Mouse (Mus musculus): ENCODE data around the gene Apoc1. TPM values are rescaled to one million over a fixed set of nuclear protein-coding genes. Genes with fewer than 3 reads are reported as not detected.
A peak's percentile ranks its signal among the peaks of the same experiment; 100 is the strongest.

The Apoc1 gene
- not detected in 2 replicates for total RNA-seq (2017)

DNA sequence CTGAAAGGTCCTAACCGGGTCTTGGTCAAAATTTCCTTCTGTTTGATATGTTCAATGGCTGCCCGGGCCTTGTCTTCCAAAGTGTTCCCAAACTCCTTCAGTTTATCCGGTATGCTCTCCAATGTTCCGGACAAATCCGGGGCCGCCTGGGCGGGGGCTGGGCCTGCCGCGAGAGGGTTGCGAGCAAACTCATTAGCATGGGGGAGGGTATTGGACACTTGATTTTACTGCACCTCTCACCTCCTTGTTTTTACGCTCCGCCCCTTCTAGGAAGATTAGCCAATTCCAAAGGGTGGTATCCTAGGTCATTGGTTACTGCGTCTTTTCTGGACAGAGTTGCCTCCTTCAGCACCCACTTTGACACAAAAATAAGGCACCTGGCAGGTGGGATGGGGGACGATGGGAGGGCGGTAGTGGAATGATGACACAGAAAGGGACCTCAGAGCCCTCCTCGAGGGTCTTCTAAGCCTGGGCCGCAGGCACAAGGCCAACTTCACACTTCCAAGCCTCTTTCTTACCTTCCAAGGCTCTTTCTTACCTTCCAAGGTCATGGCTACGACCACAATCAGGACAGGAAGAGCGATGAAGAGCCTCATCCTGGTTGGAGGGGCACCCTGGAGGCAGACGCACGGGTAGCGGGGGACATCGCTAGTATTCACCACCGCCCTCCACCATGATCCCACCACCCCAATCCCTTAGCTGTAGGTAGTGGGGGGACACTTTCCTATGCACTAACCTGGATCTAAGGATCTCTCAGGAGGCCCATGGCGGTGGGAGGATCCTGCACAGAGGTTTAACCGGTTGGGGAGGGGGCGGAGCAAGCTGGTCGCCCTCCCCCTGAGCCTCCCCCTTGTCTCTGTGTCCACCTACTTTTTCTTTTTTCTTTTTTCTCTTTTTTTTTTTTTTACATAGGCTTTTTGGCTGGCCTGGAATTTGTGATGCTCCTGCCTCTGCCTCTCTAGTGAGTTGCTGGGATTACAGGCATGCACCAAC is at the start of gene Apoc1:
Gene Apoc1, minus strand, starts transcription at position 788 of the 993 bp plus-strand sequence.
- no peak for ATAC-seq (replicated peaks in 1 of 2; ENCODE audit: insufficient read depth in 1 of 2, low FRiP score in 2 of 2, low TSS enrichment in 1 of 2, low read depth in 1 of 2, poor library complexity in 2 of 2, severe bottlenecking in 2 of 2)

DNA sequence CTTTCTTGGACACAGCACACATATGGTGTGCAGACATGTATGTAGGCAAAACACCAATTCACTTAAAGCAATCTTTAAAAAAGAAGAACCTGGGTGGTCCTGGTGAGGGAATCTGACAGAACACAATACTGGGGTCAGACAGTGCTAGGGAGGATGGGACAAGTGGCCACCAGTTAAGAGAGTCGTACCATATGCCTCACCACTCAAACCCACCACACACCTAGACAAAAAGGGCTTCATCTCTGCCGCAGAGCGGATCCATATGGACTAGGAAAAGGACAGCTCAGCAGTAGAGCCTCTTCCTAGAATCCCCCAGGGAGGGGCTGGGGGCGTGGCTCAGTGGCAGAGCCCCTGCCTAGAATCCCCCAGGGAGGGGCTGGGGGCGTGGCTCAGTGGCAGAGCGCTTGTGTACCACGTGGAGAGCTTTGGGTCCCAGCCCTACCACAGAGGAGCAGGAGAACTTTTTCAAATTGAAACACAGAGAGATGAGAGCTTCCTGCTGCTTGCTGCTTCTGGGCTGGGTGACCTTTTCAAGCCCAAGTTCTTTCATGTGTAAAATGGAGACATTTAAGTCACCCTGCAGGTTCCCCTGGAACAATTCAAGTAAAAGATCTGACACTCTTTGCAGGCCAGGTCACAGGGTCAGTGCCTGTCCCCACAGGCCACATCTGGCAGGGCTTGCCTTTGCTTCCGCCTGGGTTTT is 49.0 kb upstream of the Apoc1 start:
- no peak for ATAC-seq (replicated peaks in 1 of 2; ENCODE audit: insufficient read depth in 1 of 2, low FRiP score in 2 of 2, low TSS enrichment in 1 of 2, low read depth in 1 of 2, poor library complexity in 2 of 2, severe bottlenecking in 2 of 2)

DNA sequence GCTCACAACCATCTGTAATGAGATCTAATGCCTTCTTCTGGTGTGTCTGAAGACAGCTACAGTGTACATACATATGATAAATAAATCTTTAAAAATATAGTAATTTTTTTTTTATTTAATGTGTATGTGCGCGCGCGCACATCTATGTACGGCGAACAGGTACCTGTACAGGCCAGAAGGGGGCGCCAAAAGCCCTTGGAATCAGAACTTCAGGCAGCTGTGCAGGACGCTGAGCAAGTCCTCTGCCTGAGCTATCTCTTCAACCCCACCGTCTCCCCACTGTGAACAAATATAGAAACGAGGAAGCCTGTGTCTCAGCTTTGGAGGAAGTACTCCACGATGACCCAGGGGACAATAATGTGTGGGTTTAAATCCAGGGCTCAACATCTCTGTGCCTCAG is 47.8 kb upstream of the Apoc1 start:
- ATAC-seq (replicated peaks in 1 of 2; ENCODE audit: insufficient read depth in 1 of 2, low FRiP score in 2 of 2, low TSS enrichment in 1 of 2, low read depth in 1 of 2, poor library complexity in 2 of 2, severe bottlenecking in 2 of 2) = no peak

DNA sequence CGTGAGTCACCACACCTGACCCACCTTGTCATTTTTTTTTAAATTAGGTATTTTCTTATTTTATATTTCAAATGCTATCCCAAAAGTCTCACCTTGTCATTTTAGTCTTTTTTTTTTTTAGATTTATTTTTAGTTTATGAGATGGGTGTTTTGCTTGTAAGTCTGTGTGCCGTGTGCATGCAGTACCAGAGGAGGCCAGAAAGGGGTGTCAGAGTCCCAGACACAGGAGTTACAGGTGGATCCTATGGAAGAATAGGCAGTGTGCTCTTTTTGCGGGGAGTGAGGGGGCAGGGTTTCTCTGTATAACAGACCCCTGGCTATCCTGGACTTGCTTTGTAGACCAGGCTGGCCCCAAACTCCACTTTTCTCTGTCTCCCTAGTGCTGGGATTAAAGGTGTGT is 46.3 kb upstream of the Apoc1 start:
- ATAC-seq (replicated peaks in 1 of 2; ENCODE audit: insufficient read depth in 1 of 2, low FRiP score in 2 of 2, low TSS enrichment in 1 of 2, low read depth in 1 of 2, poor library complexity in 2 of 2, severe bottlenecking in 2 of 2) = no peak

DNA sequence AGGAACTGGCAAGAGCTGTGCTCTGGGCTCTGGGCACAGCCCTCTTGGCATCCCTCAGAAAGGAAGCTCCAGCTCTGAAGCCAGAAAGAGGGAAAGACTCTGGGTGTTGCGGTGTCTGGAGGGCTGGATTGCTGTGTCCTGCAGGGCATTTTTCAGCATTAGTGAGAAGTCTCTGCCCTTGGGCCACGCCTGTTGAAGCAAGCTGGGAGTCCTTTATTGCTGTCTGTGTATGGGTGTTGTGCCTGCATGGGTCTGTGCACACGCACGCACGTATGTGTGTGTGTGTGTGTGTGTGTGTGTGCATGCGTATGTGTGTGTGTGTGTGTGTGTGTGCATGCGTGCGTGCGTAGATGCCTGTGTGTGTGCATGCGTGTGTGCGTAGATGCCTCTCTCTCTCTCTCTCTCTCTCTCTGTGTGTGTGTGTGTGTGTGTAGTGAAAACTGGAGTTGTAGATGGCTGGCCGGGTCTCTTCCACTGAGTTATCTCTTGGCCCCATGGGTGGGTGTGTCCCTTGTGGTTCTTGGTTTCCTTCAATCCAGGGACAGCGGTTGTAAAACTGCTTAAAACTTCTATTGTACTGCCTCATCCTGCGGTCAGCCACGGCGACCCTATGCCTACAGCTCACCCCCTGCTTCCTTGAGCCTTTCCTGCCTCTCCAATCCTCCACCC is 44.1 kb upstream of the Apoc1 start:
- peak; percentile 72 to 75 for ATAC-seq (replicated peaks in 1 of 2; ENCODE audit: insufficient read depth in 1 of 2, low FRiP score in 2 of 2, low TSS enrichment in 1 of 2, low read depth in 1 of 2, poor library complexity in 2 of 2, severe bottlenecking in 2 of 2)

DNA sequence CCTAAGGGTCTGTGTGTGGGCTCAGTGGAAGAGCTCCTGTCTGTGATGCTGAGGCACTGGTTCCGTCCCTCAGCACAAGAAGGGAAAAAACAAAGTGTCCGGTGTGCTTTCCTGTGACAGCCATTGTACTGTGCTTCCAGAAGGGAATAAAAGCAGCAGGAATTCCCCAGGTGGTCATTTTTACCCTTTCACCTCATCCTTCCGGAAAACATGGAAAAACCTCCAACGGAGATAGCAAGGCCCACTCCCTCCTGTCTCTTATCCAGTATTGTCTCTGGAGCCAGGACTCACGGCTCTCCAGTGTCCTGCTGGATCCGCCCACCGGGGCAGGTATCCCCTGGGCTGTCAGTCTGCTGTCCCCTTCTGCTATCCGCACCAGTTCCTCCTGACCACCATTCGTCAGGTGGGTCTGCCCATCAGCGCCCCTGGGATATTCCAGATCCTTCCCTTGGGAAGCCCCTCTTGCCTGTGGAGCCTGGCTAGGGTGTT is 41.8 kb upstream of the Apoc1 start:
- ATAC-seq (replicated peaks in 1 of 2; ENCODE audit: insufficient read depth in 1 of 2, low FRiP score in 2 of 2, low TSS enrichment in 1 of 2, low read depth in 1 of 2, poor library complexity in 2 of 2, severe bottlenecking in 2 of 2) = no peak

DNA sequence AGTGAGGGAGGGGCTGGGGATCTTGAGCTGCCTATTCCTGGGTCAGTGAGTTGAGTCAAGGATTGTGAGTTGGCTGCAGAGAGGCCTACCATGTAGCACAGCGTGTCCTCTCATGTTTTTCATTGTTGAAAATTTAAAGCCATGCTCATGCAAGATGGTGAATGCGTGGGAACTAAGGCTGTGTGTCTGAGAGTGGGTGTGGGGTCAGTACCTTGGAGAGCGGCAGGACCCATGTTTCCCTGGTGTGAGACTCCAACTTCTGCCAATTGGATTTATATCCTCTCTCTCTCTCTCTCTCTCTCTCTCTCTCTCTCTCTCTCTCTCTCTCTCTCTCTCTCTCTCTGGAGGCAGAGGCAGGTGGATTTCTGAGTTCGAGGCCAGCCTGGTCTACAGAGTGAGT is 34.1 kb upstream of the Apoc1 start:
- no peak for ATAC-seq (replicated peaks in 1 of 2; ENCODE audit: insufficient read depth in 1 of 2, low FRiP score in 2 of 2, low TSS enrichment in 1 of 2, low read depth in 1 of 2, poor library complexity in 2 of 2, severe bottlenecking in 2 of 2)

DNA sequence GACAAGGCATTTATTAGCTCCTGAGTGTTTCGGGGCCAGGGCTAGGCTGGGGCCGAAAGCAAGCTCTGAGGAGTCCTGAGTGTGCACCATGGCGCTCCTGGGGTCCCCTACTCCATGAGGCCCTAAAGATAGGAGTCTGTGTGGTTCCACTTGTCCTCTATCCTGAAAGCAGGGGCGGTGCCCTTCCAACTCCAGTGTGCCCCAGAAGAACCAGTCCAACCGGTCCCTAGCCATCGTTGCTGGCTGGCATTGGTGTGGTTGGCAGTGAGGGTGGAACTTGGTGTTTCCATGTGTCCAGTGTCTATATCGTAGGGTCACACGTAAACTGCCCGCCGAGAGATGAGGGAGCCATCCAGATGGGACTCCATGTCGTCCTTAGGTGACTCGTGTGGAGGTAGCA is 31.7 kb upstream of the Apoc1 start:
- no peak for ATAC-seq (replicated peaks in 1 of 2; ENCODE audit: insufficient read depth in 1 of 2, low FRiP score in 2 of 2, low TSS enrichment in 1 of 2, low read depth in 1 of 2, poor library complexity in 2 of 2, severe bottlenecking in 2 of 2)

DNA sequence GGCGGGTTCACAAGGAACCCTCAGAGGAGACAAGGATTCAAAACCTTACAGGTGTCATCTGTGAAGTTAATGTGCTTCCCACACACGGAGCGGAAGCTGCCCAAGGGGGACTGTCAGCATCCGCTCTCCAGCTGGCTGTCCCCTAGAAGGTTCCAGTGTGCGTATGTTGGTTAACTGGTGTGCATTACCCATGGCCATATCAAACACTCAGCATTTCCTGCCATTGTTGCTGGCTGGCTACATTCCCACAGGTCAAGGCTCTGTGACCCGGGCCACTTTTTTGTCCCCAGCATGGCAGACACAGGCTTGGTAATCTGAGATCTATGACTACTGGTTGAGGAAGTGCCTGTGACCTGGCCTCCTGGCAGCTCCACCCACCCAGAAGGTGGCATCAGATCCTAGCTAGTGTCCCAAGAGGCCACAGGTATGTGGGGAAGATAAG is 30.3 kb upstream of the Apoc1 start:
- ATAC-seq (replicated peaks in 1 of 2; ENCODE audit: insufficient read depth in 1 of 2, low FRiP score in 2 of 2, low TSS enrichment in 1 of 2, low read depth in 1 of 2, poor library complexity in 2 of 2, severe bottlenecking in 2 of 2) = no peak

DNA sequence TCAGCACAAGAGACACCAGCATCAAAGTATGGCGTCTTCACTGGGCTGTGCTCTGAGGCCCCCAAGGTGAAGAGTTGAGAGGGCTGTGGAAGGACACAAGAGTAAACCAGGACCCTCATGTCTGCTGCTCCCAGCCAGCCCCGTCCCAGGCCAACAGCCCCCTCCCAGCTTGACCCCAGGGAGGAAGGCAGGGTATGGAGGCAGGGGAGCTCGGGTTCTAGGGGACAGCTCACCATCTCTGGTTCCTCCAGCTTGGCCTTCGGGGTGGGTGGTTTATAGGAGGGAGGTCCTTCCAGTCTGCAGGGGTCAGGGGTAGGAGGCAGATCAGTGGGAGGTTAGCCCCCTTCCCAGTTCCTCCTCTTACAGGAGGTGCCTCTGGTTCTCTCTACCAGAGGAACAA is 26.7 kb upstream of the Apoc1 start:
- ATAC-seq (replicated peaks in 1 of 2; ENCODE audit: insufficient read depth in 1 of 2, low FRiP score in 2 of 2, low TSS enrichment in 1 of 2, low read depth in 1 of 2, poor library complexity in 2 of 2, severe bottlenecking in 2 of 2) = no peak

DNA sequence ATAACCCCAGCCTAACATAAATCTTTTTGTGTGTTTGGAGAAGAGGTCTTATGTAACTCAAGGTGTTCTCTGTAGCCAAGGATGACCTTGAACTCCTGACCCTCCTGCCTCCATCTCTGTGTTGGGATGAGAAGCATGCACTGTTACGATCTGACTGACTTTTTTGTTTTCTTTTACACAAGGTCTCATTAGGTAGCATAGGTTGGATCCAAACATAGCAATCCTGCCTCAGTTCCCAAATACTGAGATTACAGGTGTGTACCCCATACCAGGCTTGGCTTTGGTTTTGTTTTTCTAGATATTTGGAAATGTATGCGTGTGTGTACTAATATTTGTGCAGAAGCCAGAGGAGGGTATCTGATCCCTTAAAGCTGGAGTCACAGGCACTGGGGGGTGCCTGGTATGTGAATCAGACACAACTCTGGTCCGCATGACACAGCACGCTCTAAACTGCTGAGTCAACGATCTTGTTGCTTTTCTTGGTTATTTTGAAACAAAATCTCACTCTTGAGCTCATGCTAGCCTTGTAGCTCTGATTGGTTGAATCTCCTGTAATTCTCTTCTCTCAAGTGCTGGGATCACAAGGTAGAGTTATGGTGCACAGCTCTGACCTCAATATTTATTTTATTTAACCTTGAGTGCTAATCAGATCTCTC is 26.0 kb upstream of the Apoc1 start:
- ATAC-seq (replicated peaks in 1 of 2; ENCODE audit: insufficient read depth in 1 of 2, low FRiP score in 2 of 2, low TSS enrichment in 1 of 2, low read depth in 1 of 2, poor library complexity in 2 of 2, severe bottlenecking in 2 of 2) = no peak

DNA sequence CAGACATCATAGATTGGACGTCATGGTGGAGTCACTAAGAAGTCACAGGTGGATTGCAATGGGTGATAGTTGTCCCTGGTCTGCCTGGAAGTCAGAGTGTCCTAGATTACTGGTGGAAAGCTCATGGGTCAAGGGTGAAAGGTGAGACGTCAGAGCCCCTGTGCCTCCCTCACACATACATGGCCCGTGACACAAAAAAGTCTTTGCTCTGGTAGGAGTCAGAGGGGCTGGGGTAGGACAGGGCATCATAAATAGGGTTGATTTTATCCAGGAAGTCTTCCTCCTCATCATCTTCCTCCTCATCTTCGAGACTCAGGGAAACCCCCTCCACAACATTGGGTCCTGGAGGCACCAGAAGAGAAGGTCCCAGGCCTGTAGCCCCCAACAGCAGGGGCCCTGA is 24.9 kb upstream of the Apoc1 start:
- no peak for ATAC-seq (replicated peaks in 1 of 2; ENCODE audit: insufficient read depth in 1 of 2, low FRiP score in 2 of 2, low TSS enrichment in 1 of 2, low read depth in 1 of 2, poor library complexity in 2 of 2, severe bottlenecking in 2 of 2)

DNA sequence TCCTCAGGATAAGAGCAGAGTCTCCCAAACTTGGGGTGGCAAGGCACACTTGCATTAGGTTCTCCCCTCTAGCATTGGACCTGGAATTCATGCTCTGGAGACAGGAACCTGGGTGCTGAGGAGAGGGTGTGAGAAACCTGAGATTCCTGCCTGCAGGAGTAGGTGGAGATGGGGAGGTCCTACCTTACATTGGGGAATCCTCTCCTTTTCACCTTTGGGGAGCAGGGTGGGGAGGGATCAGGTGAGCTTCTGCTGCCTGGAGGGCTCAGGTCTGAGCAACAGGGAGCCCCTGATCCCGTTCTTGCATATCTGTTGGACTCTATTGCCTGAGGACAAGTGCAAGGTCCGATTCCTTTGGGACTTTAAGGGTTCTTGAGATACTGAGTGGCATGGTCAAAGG is 24.4 kb upstream of the Apoc1 start:
- no peak for ATAC-seq (replicated peaks in 1 of 2; ENCODE audit: insufficient read depth in 1 of 2, low FRiP score in 2 of 2, low TSS enrichment in 1 of 2, low read depth in 1 of 2, poor library complexity in 2 of 2, severe bottlenecking in 2 of 2)

DNA sequence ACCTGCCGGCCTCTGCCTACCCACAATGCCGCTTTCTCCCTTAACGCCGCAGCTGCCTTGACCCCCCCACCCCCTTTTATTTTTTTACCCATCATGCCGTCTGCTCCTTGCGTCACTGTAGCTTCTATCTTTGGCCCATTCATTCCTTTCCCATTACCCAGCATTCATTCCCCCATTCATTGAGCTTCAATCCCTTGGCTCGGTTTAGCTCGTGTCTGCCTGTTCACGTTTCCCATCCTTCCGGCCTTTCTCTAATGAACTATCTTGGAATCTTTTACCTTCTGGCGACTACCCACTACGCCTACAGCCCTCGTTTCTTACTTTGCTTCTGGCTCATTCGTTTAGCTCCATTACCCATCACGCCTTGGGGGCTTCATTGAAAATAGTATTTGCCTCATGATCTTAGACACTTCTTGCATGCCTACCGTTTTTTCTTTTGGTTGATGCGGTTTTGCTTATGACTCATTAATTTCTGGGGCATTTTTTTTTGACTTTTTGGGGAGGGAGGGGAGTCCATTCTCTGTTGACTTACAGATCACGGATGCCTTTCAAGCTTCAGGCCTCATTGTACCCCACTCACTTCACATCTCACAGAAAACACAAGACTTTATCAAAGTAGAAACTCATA is 23.7 kb upstream of the Apoc1 start:
- no peak for ATAC-seq (replicated peaks in 1 of 2; ENCODE audit: insufficient read depth in 1 of 2, low FRiP score in 2 of 2, low TSS enrichment in 1 of 2, low read depth in 1 of 2, poor library complexity in 2 of 2, severe bottlenecking in 2 of 2)

DNA sequence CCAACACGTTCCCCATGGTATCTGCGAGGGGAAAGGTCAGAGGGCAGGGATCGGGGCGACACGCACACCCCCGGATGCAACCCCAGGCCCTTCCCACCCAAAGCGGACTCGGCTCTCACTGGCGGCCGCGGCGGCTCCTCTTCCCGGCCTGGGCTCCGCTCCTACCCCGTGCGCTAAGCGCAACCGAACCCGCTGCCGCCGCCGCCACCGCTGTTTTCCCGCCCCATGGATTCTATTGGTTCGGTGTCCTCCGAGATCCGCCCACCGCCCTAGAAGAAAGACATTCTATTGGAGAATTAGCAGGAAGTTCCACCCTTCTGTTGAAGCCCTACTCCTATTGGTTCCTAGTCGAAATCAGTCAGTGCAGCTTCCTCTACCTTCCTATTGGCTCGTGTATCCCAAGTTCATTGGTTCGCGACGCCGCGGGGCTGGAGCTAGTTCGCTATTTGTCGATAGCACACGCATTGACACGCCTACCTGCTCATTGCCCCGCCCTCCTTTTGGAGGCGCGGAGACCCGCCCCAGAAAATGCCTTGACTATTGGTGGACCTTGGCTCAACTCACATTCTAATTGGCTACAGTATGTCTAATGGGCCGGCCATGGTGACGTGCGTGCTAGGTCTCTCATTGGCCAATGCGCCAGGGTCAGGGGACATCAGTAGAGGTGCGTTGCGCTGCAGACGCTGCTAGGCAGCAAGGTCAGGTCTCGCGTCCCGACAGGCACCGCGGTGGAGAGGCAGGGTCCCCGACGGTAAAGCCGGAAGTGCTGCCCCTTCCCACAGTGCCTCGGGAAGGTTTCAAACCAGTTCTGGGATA is 23.0 kb upstream of the Apoc1 start, which contains the start of gene Tomm40:
Gene Tomm40, minus strand, starts transcription at position 200 of the 816 bp plus-strand sequence.
- peak; percentile 92 to 95 for ATAC-seq (replicated peaks in 1 of 2; ENCODE audit: insufficient read depth in 1 of 2, low FRiP score in 2 of 2, low TSS enrichment in 1 of 2, low read depth in 1 of 2, poor library complexity in 2 of 2, severe bottlenecking in 2 of 2)

DNA sequence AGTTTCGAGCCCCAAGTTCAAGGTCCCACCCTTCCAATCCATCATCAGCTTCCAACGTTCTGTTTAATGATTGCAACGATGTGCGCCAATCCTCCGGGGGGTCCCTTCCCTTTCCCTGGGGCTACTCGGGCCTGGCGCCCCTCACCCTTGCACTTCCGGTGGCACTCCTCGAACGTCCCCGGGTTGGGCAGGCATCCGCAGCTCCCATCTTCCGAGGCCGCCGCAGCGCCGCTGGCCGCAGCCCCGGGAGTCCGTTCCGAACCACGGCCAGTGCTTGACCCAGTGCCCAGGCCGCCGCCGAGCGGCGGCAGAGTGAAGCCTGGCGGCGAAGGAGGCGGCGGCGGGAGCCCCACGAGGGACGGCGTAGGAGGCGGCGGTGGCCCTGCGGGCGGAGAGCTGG is 22.4 kb upstream of the Apoc1 start:
- ATAC-seq (replicated peaks in 1 of 2; ENCODE audit: insufficient read depth in 1 of 2, low FRiP score in 2 of 2, low TSS enrichment in 1 of 2, low read depth in 1 of 2, poor library complexity in 2 of 2, severe bottlenecking in 2 of 2) = no peak

Data from hematopoietic stem cell, adult 5-6 weeks (primary cell).